Mouse (Mus musculus): Measurements from ENCODE around the gene Ifitm10. TPM values are rescaled to one million over a fixed set of nuclear protein-coding genes. Genes with fewer than 3 reads are reported as not detected.
"Not testable (repeated sequence)": the region's sequence is repeated elsewhere in the genome, so short reads cannot be mapped to it uniquely, and the experiment has no call there.

Ifitm10 gene
- total RNA-seq, 1 experiment: 0.71 TPM

DNA sequence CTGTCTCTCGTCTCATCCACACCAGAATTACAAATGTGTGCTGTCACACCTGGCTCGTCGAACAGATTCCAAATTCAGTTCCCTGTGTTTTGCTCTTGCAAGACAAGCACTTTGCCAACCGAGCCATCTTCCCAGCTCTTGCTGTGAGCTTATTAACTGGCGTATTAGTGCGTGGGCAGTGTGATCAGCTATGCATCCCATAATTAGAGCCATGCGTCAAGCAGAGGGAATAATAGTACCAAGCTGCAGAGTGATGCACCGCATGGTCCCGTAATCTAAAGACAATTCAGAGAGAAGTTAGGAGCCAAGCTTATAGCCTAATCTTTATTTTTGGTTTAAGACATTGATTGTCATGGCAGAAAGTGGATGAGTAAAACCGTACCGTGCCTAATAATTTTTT lies 54.4 kb downstream of the Ifitm10 start:
- Histone ChIP-seq H3K27ac (ENCODE audit: insufficient read depth, low read depth, low read length, poor library complexity, severe bottlenecking) (no peak overlapping the region), H3K4me1 (ENCODE audit: control insufficient read depth in 2 of 2, insufficient read depth in 2 of 2, low read length in 2 of 2, poor library complexity in 1 of 2) (no peaks in the 10 kb centered on the region), H3K36me3 (ENCODE audit: control insufficient read depth, insufficient read depth, low read length, poor library complexity, severe bottlenecking) (no peaks in the 10 kb centered on the region), H3K9me3 (ENCODE audit: control insufficient read depth, insufficient read depth, low read depth, low read length) (no peaks in the 10 kb centered on the region), H3K4me3 (ENCODE audit: insufficient read depth in 1 of 2, low read depth in 1 of 2, low read length in 2 of 2, poor library complexity in 1 of 2, severe bottlenecking in 1 of 2) (no peak overlapping the region), H3K9ac (ENCODE audit: insufficient read depth, low read depth, low read length, poor library complexity, severe bottlenecking) (no peak overlapping the region)
- in situ Hi-C loops (cut with MboI; ENCODE audit: low sequenced_read_pairs in 2 of 2, unreplicated experiment in 2 of 2): loop anchor here in 1 of 2 experiments (5.0 kb wide), 1 partner anchor 358 kb away; no protein-coding TSS in a partner anchor
- TF ChIP-seq CHD2 (IDR thresholded peaks at IDR 0.05; ENCODE audit: low read depth, low read length): no peak
- no peak for TF ChIP-seq ZNF384 (IDR thresholded peaks at IDR 0.05; ENCODE audit: low read depth, low read length)
- no peak for TF ChIP-seq HCFC1 (IDR thresholded peaks at IDR 0.05; ENCODE audit: borderline replicate concordance, insufficient read depth, low read length)
- no peak for TF ChIP-seq ZC3H11A (IDR thresholded peaks at IDR 0.05; ENCODE audit: borderline replicate concordance, low read depth, low read length)
- TF ChIP-seq MAFK (IDR thresholded peaks at IDR 0.05; ENCODE audit: insufficient read depth, low read depth, low read length): no peak
- no peak for DNase-seq (ENCODE audit: low read depth, low spot score)

DNA sequence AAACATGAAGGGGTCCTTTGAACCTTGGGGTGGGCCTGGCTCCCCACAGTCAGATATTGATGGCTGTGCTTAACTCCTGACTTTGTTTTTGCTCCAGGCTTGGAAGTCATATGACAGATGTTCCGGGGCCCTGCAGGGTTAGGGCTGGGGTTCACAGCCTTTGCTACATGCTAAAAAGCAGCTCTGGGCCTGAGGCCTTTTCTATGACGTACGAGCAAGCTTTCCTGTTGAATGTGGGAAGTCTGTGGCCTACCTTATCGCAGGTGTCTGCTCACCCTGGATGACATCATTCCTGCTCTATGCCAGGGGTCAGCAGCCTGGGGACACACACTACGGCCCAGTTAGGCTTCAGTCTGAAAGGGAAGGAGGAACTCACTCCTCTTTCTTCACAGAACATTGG lies 56.3 kb downstream of the Ifitm10 start:
- Histone ChIP-seq H3K27ac (ENCODE audit: insufficient read depth, low read depth, low read length, poor library complexity, severe bottlenecking) (no peak overlapping the region), H3K4me3 (ENCODE audit: insufficient read depth in 1 of 2, low read depth in 1 of 2, low read length in 2 of 2, poor library complexity in 1 of 2, severe bottlenecking in 1 of 2) (no peak overlapping the region), H3K4me1 (ENCODE audit: control insufficient read depth in 2 of 2, insufficient read depth in 2 of 2, low read length in 2 of 2, poor library complexity in 1 of 2) (no peaks in the 10 kb centered on the region), H3K36me3 (ENCODE audit: control insufficient read depth, insufficient read depth, low read length, poor library complexity, severe bottlenecking) (no peaks in the 10 kb centered on the region), H3K9me3 (ENCODE audit: control insufficient read depth, insufficient read depth, low read depth, low read length) (no peaks in the 10 kb centered on the region), H3K9ac (ENCODE audit: insufficient read depth, low read depth, low read length, poor library complexity, severe bottlenecking) (no peak overlapping the region)
- DNase-seq (ENCODE audit: low read depth, low spot score): no peak
- TF ChIP-seq HCFC1 (IDR thresholded peaks at IDR 0.05; ENCODE audit: borderline replicate concordance, insufficient read depth, low read length): no peak
- no peak for TF ChIP-seq MAFK (IDR thresholded peaks at IDR 0.05; ENCODE audit: insufficient read depth, low read depth, low read length)
- TF ChIP-seq ZNF384 (IDR thresholded peaks at IDR 0.05; ENCODE audit: low read depth, low read length): no peak
- TF ChIP-seq ZC3H11A (IDR thresholded peaks at IDR 0.05; ENCODE audit: borderline replicate concordance, low read depth, low read length): no peak
- no peak for TF ChIP-seq CHD2 (IDR thresholded peaks at IDR 0.05; ENCODE audit: low read depth, low read length)
- in situ Hi-C loops (cut with MboI; ENCODE audit: low sequenced_read_pairs in 2 of 2, unreplicated experiment in 2 of 2): loop anchor here in 1 of 2 experiments (5.0 kb wide), 1 partner anchor 360 kb away; no protein-coding TSS in a partner anchor

GRCm38 (mm10) chr7:142316558-142316957 lies 57.0 kb downstream of the Ifitm10 start:
- Histone ChIP-seq H3K4me3 (ENCODE audit: insufficient read depth in 1 of 2, low read depth in 1 of 2, low read length in 2 of 2, poor library complexity in 1 of 2, severe bottlenecking in 1 of 2) (no peak overlapping the region), H3K9ac (ENCODE audit: insufficient read depth, low read depth, low read length, poor library complexity, severe bottlenecking) (no peak overlapping the region), H3K9me3 (ENCODE audit: control insufficient read depth, insufficient read depth, low read depth, low read length) (no peaks in the 10 kb centered on the region), H3K36me3 (ENCODE audit: control insufficient read depth, insufficient read depth, low read length, poor library complexity, severe bottlenecking) (no peaks in the 10 kb centered on the region), H3K27ac (ENCODE audit: insufficient read depth, low read depth, low read length, poor library complexity, severe bottlenecking) (no peak overlapping the region), H3K4me1 (ENCODE audit: control insufficient read depth in 2 of 2, insufficient read depth in 2 of 2, low read length in 2 of 2, poor library complexity in 1 of 2) (no peaks in the 10 kb centered on the region)
- in situ Hi-C loops (cut with MboI; ENCODE audit: low sequenced_read_pairs in 2 of 2, unreplicated experiment in 2 of 2): loop anchor here in 1 of 2 experiments (5.0 kb wide), 1 partner anchor 361 kb away; no protein-coding TSS in a partner anchor
- DNase-seq (ENCODE audit: low read depth, low spot score): peak; percentile 29
- peak; percentile 66 for TF ChIP-seq ZC3H11A (IDR thresholded peaks at IDR 0.05; ENCODE audit: borderline replicate concordance, low read depth, low read length)
- TF ChIP-seq HCFC1 (IDR thresholded peaks at IDR 0.05; ENCODE audit: borderline replicate concordance, insufficient read depth, low read length): no peak
- no peak for TF ChIP-seq MAFK (IDR thresholded peaks at IDR 0.05; ENCODE audit: insufficient read depth, low read depth, low read length)
- TF ChIP-seq CHD2 (IDR thresholded peaks at IDR 0.05; ENCODE audit: low read depth, low read length): no peak
- no peak for TF ChIP-seq ZNF384 (IDR thresholded peaks at IDR 0.05; ENCODE audit: low read depth, low read length)

- H3K4me1 ChIP-seq (ENCODE audit: control insufficient read depth in 2 of 2, insufficient read depth in 2 of 2, low read length in 2 of 2, poor library complexity in 1 of 2): no peaks in the 10 kb centered on the region
- H3K27ac ChIP-seq (ENCODE audit: insufficient read depth, low read depth, low read length, poor library complexity, severe bottlenecking): no peak overlapping the region
- TF ChIP-seq MAFK (IDR thresholded peaks at IDR 0.05; ENCODE audit: insufficient read depth, low read depth, low read length) (no peak), HCFC1 (IDR thresholded peaks at IDR 0.05; ENCODE audit: borderline replicate concordance, insufficient read depth, low read length) (no peak), CHD2 (IDR thresholded peaks at IDR 0.05; ENCODE audit: low read depth, low read length) (no peak), ZNF384 (IDR thresholded peaks at IDR 0.05; ENCODE audit: low read depth, low read length) (no peak), ZC3H11A (IDR thresholded peaks at IDR 0.05; ENCODE audit: borderline replicate concordance, low read depth, low read length) (no peak)
- H3K36me3 ChIP-seq (ENCODE audit: control insufficient read depth, insufficient read depth, low read length, poor library complexity, severe bottlenecking): no peaks in the 10 kb centered on the region
- no peak for DNase-seq (ENCODE audit: low read depth, low spot score)
- H3K9ac ChIP-seq (ENCODE audit: insufficient read depth, low read depth, low read length, poor library complexity, severe bottlenecking): no peak overlapping the region
- no peaks in the 10 kb centered on the region for H3K9me3 ChIP-seq (ENCODE audit: control insufficient read depth, insufficient read depth, low read depth, low read length)
- H3K4me3 ChIP-seq (ENCODE audit: insufficient read depth in 1 of 2, low read depth in 1 of 2, low read length in 2 of 2, poor library complexity in 1 of 2, severe bottlenecking in 1 of 2): no peak overlapping the region
- in situ Hi-C loops (cut with MboI; ENCODE audit: low sequenced_read_pairs in 2 of 2, unreplicated experiment in 2 of 2): loop anchor here in 1 of 2 experiments (5.0 kb wide), 1 partner anchor 363 kb away; no protein-coding TSS in a partner anchor
Measured at GRCm38 (mm10) chr7:142314600-142315285, 58.8 kb downstream of the Ifitm10 start.

GRCm38 (mm10) chr7:142303929-142304328 lies 69.6 kb downstream of the Ifitm10 start:
- H3K36me3 ChIP-seq (ENCODE audit: control insufficient read depth, insufficient read depth, low read length, poor library complexity, severe bottlenecking); DNase-seq (ENCODE audit: low read depth, low spot score); H3K27ac ChIP-seq (ENCODE audit: insufficient read depth, low read depth, low read length, poor library complexity, severe bottlenecking); in situ Hi-C loops (cut with MboI; ENCODE audit: low sequenced_read_pairs in 2 of 2, unreplicated experiment in 2 of 2); H3K4me3 ChIP-seq (ENCODE audit: insufficient read depth in 1 of 2, low read depth in 1 of 2, low read length in 2 of 2, poor library complexity in 1 of 2, severe bottlenecking in 1 of 2); H3K9ac ChIP-seq (ENCODE audit: insufficient read depth, low read depth, low read length, poor library complexity, severe bottlenecking); H3K9me3 ChIP-seq (ENCODE audit: control insufficient read depth, insufficient read depth, low read depth, low read length); H3K4me1 ChIP-seq (ENCODE audit: control insufficient read depth in 2 of 2, insufficient read depth in 2 of 2, low read length in 2 of 2, poor library complexity in 1 of 2): not testable (repeated sequence)
